Mouse (Mus musculus): ENCODE data around the gene Gapvd1. TPM values are rescaled to one million over a fixed set of nuclear protein-coding genes. Genes with fewer than 3 reads are reported as not detected.

Gapvd1 gene
- polyA plus RNA-seq, 1 experiment from 2014 or later = 80.3 TPM

GRCm38 (mm10) chr2:34774493-34774892 is 19.5 kb upstream of the Gapvd1 start:
- H3K27ac ChIP-seq (ENCODE audit: low read depth, low read length) = no peak overlapping the region
- DNase-seq (ENCODE audit: low spot score) (no peak), ATAC-seq (replicated peaks; ENCODE audit: low FRiP score) (no peak)
- WGBS = 84% methylated on average over 6 of the region's 6 CpGs
- no peaks in the 10 kb centered on the region for H3K9me3 ChIP-seq (ENCODE audit: control insufficient read depth, low read length)
- peaks cover 42% of the 10 kb centered on the region for H3K4me1 ChIP-seq (replicated peaks; ENCODE audit: control insufficient read depth, insufficient read depth, low read length)
- peak overlapping the region; percentile 90 for H3K4me2 ChIP-seq
- H3K4me3 ChIP-seq (ENCODE audit: low read depth, low read length) = peak overlapping the region; percentile 99
- peaks cover 45% of the 10 kb centered on the region for H3K36me3 ChIP-seq (ENCODE audit: control insufficient read depth, insufficient read depth, low read length)
- no peaks in the 10 kb centered on the region for H3K27me3 ChIP-seq (replicated peaks; ENCODE audit: control insufficient read depth, insufficient read depth, low read length)
- no peak overlapping the region for H3K9ac ChIP-seq (ENCODE audit: low read depth, low read length)

DNA sequence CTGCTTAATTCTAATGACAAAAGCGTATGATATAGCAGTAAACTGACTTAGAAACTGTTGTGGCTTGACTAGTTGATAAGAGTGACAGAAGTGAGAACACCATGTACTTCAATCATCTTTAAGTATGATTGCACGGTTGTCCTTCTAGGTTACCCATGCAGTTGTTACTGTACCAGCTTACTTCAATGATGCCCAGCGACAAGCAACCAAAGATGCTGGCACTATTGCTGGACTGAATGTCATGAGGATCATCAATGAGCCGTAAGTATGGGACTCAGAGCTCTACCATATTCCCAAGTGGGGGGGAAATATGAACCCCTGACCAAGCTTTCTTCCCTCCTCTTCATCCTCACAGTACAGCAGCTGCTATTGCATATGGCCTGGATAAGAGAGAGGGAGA is 18.6 kb upstream of the Gapvd1 start:
- WGBS = 85% methylated on average over 4 of the region's 4 CpGs
- Histone ChIP-seq H3K4me1 (replicated peaks; ENCODE audit: control insufficient read depth, insufficient read depth, low read length) (peaks cover 42% of the 10 kb centered on the region), H3K27me3 (replicated peaks; ENCODE audit: control insufficient read depth, insufficient read depth, low read length) (no peaks in the 10 kb centered on the region)

DNA sequence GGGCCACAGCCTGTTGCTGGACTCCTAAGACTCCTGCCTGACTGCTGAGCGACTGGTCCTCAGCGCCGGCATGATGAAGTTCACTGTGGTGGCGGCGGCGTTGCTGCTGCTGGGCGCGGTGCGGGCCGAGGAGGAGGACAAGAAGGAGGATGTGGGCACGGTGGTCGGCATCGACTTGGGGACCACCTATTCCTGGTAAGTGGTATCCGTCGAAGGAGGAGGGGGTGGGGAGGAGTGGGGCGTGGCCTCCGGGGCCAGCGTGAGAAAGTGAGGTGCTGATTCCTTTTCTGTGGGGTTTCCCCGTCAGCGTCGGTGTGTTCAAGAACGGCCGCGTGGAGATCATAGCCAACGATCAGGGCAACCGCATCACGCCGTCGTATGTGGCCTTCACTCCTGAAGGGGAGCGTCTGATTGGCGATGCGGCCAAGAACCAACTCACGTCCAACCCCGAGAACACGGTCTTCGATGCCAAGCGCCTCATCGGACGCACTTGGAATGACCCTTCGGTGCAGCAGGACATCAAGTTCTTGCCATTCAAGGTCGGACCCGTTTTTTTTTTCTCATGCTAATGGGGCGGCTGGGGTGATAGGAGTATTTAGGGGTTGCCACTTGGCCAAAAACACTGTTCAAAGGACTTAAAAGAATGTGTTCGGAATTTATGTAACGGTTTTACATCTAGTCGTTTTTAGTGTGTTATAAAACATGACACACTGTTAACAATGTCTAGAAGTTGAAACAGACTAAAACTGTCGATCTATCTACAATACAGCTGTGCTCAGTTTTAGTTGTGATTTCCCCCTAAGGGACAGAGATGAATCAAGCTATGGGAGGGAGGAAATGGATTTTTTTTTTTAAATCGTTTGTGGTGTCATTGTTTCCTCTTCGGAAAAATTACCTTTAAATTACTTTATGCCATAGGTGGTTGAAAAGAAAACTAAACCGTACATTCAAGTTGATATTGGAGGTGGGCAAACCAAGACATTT is 17.5 kb upstream of the Gapvd1 start:
- Histone ChIP-seq H3K27ac (ENCODE audit: low read depth, low read length) (peak overlapping the region; percentile 89), H3K4me2 (peak overlapping the region; percentile 90), H3K36me3 (ENCODE audit: control insufficient read depth, insufficient read depth, low read length) (peaks cover 39% of the 10 kb centered on the region), H3K27me3 (replicated peaks; ENCODE audit: control insufficient read depth, insufficient read depth, low read length) (no peaks in the 10 kb centered on the region), H3K4me1 (replicated peaks; ENCODE audit: control insufficient read depth, insufficient read depth, low read length) (peaks cover 42% of the 10 kb centered on the region), H3K9me3 (ENCODE audit: control insufficient read depth, low read length) (no peaks in the 10 kb centered on the region), H3K9ac (ENCODE audit: low read depth, low read length) (peak overlapping the region; percentile 99), H3K4me3 (ENCODE audit: low read depth, low read length) (peak overlapping the region; percentile 99)
- ATAC-seq (replicated peaks; ENCODE audit: low FRiP score) (peak; percentile 13), DNase-seq (ENCODE audit: low spot score) (no peak)
- WGBS = 3% methylated on average over 50 of the region's 50 CpGs

More for the DNA sequence above, 18.6 kb upstream of the Gapvd1 start:
- peak overlapping the region; percentile 90 for H3K4me2 ChIP-seq
- ATAC-seq (replicated peaks; ENCODE audit: low FRiP score) (no peak), DNase-seq (ENCODE audit: low spot score) (no peak)
- no peak overlapping the region for H3K27ac ChIP-seq (ENCODE audit: low read depth, low read length)
- H3K9me3 ChIP-seq (ENCODE audit: control insufficient read depth, low read length) = no peaks in the 10 kb centered on the region
- peak overlapping the region; percentile 99 for H3K4me3 ChIP-seq (ENCODE audit: low read depth, low read length)
- peaks cover 45% of the 10 kb centered on the region for H3K36me3 ChIP-seq (ENCODE audit: control insufficient read depth, insufficient read depth, low read length)
- H3K9ac ChIP-seq (ENCODE audit: low read depth, low read length) = peak overlapping the region; percentile 23

DNA sequence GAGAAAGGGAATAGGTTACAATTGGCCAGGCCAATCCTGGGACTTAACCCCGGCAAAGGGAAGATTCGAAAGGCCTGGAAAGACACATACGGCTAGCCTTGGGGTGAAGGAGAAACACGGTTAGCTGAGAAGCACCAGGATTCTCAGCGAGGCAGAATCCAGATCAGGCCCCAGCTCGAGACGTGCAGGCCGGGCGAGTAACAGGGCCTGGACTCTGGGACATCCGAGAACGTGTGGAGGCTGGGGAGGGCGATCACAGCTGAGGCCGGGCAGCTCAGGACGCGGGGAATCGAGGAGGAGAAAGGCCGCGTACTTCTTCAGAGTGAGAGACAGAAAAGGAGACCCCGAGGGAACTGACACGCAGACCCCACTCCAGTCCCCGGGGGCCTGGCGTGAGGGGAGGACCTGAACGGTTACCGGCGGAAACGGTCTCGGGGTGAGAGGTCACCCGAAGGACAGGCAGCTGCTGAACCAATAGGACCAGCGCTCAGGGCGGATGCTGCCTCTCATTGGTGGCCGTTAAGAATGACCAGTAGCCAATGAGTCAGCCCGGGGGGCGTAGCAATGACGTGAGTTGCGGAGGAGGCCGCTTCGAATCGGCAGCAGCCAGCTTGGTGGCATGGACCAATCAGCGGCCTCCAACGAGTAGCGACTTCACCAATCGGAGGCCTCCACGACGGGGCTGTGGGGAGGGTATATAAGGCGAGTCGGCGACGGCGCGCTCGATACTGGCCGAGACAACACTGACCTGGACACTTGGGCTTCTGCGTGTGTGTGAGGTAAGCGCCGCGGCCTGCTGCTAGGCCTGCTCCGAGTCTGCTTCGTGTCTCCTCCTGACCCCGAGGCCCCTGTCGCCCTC is 16.6 kb upstream of the Gapvd1 start, which contains the start of gene Hspa5:
Gene Hspa5, plus strand, starts transcription at position 603 of the 859 bp plus-strand sequence.
- ATAC-seq (replicated peaks; ENCODE audit: low FRiP score) = peak; percentile 98
- whole genome bisulfite sequencing = under 1% methylated on average over 60 of the region's 60 CpGs
- DNase-seq (ENCODE audit: low spot score) = peak; percentile 99

DNA sequence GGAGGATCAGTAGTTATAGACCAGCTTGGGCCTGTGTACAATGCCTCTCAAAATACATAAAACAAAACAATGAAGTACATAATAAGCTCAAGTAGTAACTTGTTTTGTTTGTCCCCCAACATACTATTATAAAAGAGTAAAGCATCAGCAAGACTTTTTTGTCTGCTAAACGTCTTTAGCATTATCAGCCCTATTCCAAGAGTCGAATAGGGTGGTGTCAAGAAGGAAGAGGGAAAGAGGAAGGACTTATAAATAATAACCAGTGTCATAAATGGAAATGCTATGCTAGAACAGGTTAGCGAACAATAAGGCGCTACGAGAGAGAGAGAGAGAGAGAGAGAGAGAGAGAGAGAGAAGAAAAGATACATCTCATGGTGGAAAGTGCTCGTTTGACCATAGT is 15.9 kb upstream of the Gapvd1 start:
- Histone ChIP-seq H3K27ac (ENCODE audit: low read depth, low read length) (peak overlapping the region; percentile 84), H3K4me3 (ENCODE audit: low read depth, low read length) (peak overlapping the region; percentile 99), H3K9me3 (ENCODE audit: control insufficient read depth, low read length) (no peaks in the 10 kb centered on the region), H3K36me3 (ENCODE audit: control insufficient read depth, insufficient read depth, low read length) (peaks cover 26% of the 10 kb centered on the region), H3K4me2 (peak overlapping the region; percentile 72), H3K9ac (ENCODE audit: low read depth, low read length) (peak overlapping the region; percentile 95), H3K4me1 (replicated peaks; ENCODE audit: control insufficient read depth, insufficient read depth, low read length) (peaks cover 32% of the 10 kb centered on the region), H3K27me3 (replicated peaks; ENCODE audit: control insufficient read depth, insufficient read depth, low read length) (no peaks in the 10 kb centered on the region)
- ATAC-seq (replicated peaks; ENCODE audit: low FRiP score) (no peak), DNase-seq (ENCODE audit: low spot score) (no peak)
- 5% methylated on average over 6 of the region's 6 CpGs for WGBS

More for the DNA sequence above, 16.6 kb upstream of the Gapvd1 start, which contains the start of gene Hspa5:
- Histone ChIP-seq H3K9me3 (ENCODE audit: control insufficient read depth, low read length) (no peaks in the 10 kb centered on the region), H3K27me3 (replicated peaks; ENCODE audit: control insufficient read depth, insufficient read depth, low read length) (no peaks in the 10 kb centered on the region), H3K4me3 (ENCODE audit: low read depth, low read length) (peak within 1 kb of the TSS; percentile 99), H3K36me3 (ENCODE audit: control insufficient read depth, insufficient read depth, low read length) (peaks cover 31% of the 10 kb centered on the region), H3K4me2 (peak within 1 kb of the TSS; percentile 90), H3K27ac (ENCODE audit: low read depth, low read length) (peak within 1 kb of the TSS; percentile 89), H3K4me1 (replicated peaks; ENCODE audit: control insufficient read depth, insufficient read depth, low read length) (peaks cover 37% of the 10 kb centered on the region), H3K9ac (ENCODE audit: low read depth, low read length) (peak within 1 kb of the TSS; percentile 99)

- WGBS = 93% methylated on average over 2 of the region's 2 CpGs
- H3K9ac ChIP-seq (ENCODE audit: low read depth, low read length) = no peak overlapping the region; the same call in 1 of the 2 replicates
- no peak for DNase-seq (ENCODE audit: low spot score)
- ATAC-seq (replicated peaks; ENCODE audit: low FRiP score) = no peak
- H3K27ac ChIP-seq (ENCODE audit: low read depth, low read length) = no peak overlapping the region
- H3K36me3 ChIP-seq (ENCODE audit: control insufficient read depth, insufficient read depth, low read length) = peaks cover 18% of the 10 kb centered on the region
- peak overlapping the region; percentile 99 for H3K4me3 ChIP-seq (ENCODE audit: low read depth, low read length)
- H3K9me3 ChIP-seq (ENCODE audit: control insufficient read depth, low read length) = no peaks in the 10 kb centered on the region
- H3K4me1 ChIP-seq (replicated peaks; ENCODE audit: control insufficient read depth, insufficient read depth, low read length) = peaks cover 25% of the 10 kb centered on the region
- H3K27me3 ChIP-seq (replicated peaks; ENCODE audit: control insufficient read depth, insufficient read depth, low read length) = no peaks in the 10 kb centered on the region
- peak overlapping the region; percentile 72 for H3K4me2 ChIP-seq
Observed at GRCm38 (mm10) chr2:34770049-34770448, 15.0 kb upstream of the Gapvd1 start.

GRCm38 (mm10) chr2:34764801-34765200 is 9.8 kb upstream of the Gapvd1 start:
- 66% methylated on average over 12 of the region's 12 CpGs for WGBS
- ATAC-seq (replicated peaks; ENCODE audit: low FRiP score) = no peak

DNA sequence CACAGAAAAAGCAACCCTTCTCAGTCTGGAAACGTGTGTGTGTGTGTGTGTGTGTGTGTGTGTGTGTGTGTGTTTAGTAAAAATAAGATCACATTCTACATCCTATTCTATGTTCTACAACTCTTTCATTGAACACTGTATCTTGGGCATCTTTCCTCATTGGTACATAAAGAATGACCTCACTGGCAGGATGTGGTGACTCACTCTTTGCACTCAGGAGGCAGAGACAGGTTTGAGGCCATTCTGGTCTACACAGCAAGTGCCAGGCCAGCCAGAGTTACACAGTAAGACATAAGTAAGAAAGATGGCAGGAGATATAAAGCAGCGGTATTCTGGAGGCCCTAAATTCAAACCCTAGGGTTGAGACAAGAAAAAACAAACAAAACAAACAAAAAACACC is 7.8 kb upstream of the Gapvd1 start:
- no peak for DNase-seq (ENCODE audit: low spot score)
- peaks cover 5% of the 10 kb centered on the region; the same call in 1 of the 2 replicates for H3K4me1 ChIP-seq (replicated peaks; ENCODE audit: control insufficient read depth, insufficient read depth, low read length)
- no peak for ATAC-seq (replicated peaks; ENCODE audit: low FRiP score)
- no peak overlapping the region for H3K4me2 ChIP-seq
- H3K27me3 ChIP-seq (replicated peaks; ENCODE audit: control insufficient read depth, insufficient read depth, low read length) = no peaks in the 10 kb centered on the region
- no peaks in the 10 kb centered on the region for H3K36me3 ChIP-seq (ENCODE audit: control insufficient read depth, insufficient read depth, low read length)
- H3K9me3 ChIP-seq (ENCODE audit: control insufficient read depth, low read length) = no peaks in the 10 kb centered on the region
- no peak overlapping the region for H3K27ac ChIP-seq (ENCODE audit: low read depth, low read length)
- H3K9ac ChIP-seq (ENCODE audit: low read depth, low read length) = no peak overlapping the region
- 54% methylated on average over 2 of the region's 2 CpGs for WGBS
- H3K4me3 ChIP-seq (ENCODE audit: low read depth, low read length) = no peak overlapping the region

More at GRCm38 (mm10) chr2:34764801-34765200, 9.8 kb upstream of the Gapvd1 start:
- no peaks in the 10 kb centered on the region for H3K27me3 ChIP-seq (replicated peaks; ENCODE audit: control insufficient read depth, insufficient read depth, low read length)
- no peak overlapping the region for H3K4me3 ChIP-seq (ENCODE audit: low read depth, low read length)
- no peaks in the 10 kb centered on the region for H3K9me3 ChIP-seq (ENCODE audit: control insufficient read depth, low read length)
- H3K9ac ChIP-seq (ENCODE audit: low read depth, low read length) = no peak overlapping the region
- no peak overlapping the region for H3K27ac ChIP-seq (ENCODE audit: low read depth, low read length)
- no peaks in the 10 kb centered on the region for H3K36me3 ChIP-seq (ENCODE audit: control insufficient read depth, insufficient read depth, low read length)
- no peak for DNase-seq (ENCODE audit: low spot score)
- H3K4me1 ChIP-seq (replicated peaks; ENCODE audit: control insufficient read depth, insufficient read depth, low read length) = peaks cover 5% of the 10 kb centered on the region; the same call in 1 of the 2 replicates
- H3K4me2 ChIP-seq = no peak overlapping the region

Measured in liver, embryonic 11.5 days (tissue).